Mouse (Mus musculus) heart, adult 9 months (tissue): Measurements from ENCODE around the gene Olfr1254.

Experiments
- DNase-seq, 2 experiments: peaks; one replicate each; pipeline ENCODE4 v3.0.0; 2022; ENCODE audit warnings: low spot score in 2 of 2

The Olfr1254 gene

DNA sequence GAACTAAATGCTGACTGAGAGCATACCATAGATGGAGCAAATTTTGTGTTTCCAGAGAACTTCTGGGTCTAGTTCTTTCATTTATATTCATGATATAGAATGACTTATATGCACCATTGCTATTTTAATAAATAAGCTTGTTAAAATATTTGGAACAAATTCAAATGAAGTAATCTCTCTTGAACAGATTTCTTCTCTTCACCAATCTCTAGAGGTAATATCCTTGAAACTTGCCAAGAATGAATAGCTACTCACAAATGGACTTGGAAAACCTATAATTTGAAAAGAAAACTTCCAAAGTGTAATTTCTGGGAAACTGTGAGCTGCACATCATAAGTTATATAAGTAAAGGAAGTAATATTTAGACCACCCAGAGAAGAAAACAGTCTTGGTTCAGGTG lies at the start of gene Olfr1254:
Gene Olfr1254, minus strand, starts transcription at position 101 of the 400 bp plus-strand sequence.
- no peak for DNase-seq

DNA sequence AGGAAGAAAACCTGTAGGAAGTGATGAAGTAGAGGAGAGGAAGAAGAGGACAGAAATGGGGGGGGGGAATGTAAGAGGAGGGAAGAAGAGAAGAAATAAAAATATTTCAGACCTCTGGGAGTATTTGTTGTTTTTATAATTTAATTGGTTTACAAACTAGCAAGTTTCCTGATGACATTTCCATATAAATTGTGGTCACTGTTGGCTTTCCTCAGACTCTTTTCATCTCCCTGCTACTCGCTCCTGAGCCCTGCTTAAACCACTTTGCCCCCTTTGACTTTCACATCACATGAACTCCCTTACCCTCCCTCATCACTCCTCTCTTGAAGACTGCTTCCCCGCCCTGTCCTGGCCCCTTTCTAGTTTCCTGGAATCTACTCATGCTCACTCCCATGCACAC lies 48.0 kb upstream of the Olfr1254 start, which contains the start of gene Olfr1256:
Gene Olfr1256, minus strand, starts transcription at position 101 of the 400 bp plus-strand sequence.
- no peak for DNase-seq

DNA sequence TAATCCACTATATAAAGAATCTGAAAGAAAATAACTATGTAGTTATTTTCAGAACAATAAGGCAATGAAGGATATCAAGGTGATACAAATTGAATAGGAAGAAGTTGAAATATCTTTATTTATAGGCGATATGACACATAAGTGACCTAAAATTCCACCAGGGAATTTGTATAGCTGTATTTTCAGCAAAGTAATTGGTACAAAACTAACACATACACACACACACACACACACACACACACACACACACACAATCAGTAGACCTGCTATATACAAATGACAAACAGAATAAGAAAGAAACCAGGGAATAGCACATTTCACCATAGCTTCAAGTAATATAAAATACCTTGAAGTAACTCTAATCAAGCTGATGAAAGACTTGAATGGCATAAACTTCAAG lies 26.8 kb upstream of the Olfr1254 start:
- DNase-seq = no peak

- no peak for DNase-seq
Measured at GRCm38 (mm10) chr2:89811751-89812150, 18.3 kb upstream of the Olfr1254 start, which contains the start of gene Olfr1255. Gene Olfr1255 (plus strand): TSS chr2:89812051.

GRCm38 (mm10) chr2:89810751-89811150 lies 17.3 kb upstream of the Olfr1254 start:
- DNase-seq = no peak

DNA sequence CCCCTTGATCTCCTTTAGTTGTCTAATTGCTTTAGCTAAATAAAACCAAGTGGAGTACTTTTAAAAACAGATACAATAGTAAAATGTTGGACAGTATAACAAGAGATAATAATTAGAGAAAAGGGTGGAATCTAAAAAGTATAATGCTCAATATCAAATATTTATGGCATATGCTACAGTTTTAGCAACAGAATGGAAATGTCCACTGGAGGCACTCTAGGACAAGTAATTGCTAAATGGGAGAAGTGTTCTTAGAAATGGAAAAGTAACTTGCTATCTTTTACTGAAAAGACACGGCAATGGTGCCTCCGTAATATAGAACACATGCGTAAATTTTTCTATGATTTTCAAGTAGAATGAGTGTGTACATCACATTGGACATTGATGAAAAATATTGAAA lies 6.2 kb upstream of the Olfr1254 start:
- DNase-seq = no peak

GRCm38 (mm10) chr2:89756990-89757389 lies 36.4 kb downstream of the Olfr1254 start, which contains the start of gene Olfr1253:
Gene Olfr1253 (minus strand): TSS chr2:89757090.
- DNase-seq = no peak
